Mouse (Mus musculus) adrenal gland, postnatal 25 days (tissue): ENCODE data around the gene 4930447C04Rik. TPM values are rescaled to one million over a fixed set of nuclear protein-coding genes. Genes with fewer than 3 reads are reported as not detected.

Source experiments
- DNase-seq: peaks from one replicate; pipeline ENCODE4 v3.0.0; 2021; ENCODE audit warnings: mixed read lengths
- total RNA-seq: library from RNA; stranded (reverse); gene quantifications from 2 replicates; pipeline ENCODE4 v1.2.3, GENCODE M21; 2021

The 4930447C04Rik gene
- total RNA-seq, 1 experiment from 2014 or later = 0.61 TPM

DNA sequence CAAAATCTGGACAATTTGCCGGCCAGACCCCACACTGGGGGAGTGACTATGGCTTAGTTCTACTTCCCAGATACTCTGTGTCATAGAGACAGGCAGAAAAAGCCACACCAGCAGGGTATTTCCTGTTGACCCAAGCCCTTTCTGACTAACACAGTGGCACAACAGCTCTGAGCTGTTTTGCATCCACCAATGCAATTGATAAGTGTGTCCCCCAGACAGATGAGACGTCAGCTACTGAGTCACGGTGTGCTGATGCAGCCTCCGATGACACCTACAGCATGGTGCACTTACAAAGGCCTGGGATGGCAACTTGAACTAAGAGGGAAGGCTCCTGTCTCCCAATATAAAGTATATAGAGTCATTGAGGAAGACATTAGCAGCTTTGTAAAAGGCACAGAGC is 103.3 kb downstream of the 4930447C04Rik start:
- no peak for DNase-seq

DNA sequence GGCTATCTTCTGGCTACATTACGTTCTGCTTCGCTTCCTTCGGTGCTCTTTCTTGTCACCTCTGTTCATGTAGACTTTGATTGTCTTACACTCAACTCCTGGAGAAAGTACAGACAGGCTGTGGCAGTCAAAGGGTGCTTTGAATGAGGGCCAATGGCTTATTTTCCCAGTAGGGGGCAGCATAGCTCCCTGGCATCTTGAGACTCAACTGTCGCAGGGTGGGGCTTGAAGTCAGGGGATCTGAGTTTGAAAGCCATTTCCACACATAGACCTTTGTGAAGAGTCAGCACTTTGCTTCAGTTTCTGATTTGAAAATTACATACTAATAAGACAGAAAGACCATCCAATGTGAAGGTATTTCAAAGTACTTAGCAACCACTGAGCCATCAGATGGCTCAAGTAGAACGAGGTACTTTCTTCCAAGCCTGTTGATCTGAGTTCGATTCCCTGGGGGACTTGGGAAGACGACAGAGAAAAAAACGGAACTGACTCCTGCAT is 105.0 kb downstream of the 4930447C04Rik start:
- DNase-seq = no peak

DNA sequence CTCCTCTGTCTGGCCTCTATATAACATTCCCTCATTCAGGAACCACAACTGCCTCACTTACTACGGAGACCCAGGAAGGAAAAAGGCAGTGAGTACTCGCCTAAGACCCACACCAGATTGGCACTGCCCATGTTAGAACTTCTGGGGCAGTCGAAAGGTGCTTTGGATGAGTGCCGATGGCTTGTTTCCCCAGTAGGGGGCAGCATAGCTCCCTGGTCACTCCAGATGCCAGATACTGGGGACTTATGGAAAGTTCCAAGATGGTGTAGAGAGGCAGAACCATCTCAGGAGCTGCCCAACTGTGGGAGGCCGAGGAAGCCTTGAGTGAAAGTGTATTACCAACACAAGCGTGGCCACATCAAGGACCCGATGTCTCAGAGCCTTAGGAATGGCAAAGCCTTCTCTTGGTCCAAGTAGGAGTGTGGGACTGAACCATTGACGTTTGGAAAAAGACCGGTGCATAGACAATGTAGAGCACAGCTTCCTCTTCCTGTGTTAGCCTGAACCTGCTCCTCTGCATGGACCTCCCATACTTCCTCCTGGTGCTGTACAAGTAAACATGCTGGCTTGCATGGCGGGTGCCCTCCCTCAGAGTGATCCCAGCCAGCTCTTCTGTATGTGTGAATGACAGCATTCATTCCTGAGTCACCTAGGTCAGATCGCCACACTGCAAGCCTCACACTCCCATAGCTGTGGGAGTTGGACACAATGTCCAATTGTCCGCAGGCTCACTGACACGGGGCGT is 105.6 kb downstream of the 4930447C04Rik start:
- peak; percentile 20 for DNase-seq

DNA sequence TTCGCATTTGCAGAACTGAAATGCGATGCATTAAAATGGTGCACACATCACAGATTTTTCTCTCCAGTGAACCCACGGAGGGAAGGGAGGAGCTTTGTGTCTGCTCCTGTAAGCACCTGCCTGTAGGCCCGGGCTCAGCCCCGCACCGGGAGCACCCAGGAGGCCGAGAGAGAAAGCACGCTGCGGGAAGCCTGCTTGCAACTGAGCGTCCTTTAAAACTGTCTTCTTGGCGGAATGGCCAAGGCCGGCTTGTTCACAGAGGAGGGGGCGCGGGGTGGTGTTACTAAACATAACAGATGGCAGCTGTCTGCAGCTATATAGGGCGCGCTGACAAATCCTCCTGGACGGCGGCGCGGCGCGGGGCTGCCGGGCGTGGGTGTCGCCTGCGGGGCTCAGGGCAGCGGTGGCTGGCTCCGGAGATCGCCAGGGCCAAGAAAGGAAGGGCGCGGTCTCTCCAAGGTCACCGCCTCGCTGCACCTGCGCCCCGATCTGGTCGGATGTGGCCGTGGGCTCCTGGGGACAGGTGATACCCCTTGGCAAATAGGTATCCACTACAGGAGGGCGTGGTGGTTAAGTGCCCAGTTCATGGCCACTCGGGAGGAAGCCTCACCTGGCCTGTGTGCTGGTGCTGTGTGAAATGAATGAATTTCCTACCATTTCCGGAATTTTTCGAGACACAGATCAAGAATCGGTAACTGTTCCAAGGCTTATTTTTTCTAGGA is 108.7 kb downstream of the 4930447C04Rik start:
- DNase-seq = peak; percentile 54

Other genes starting within 250 kb of the 4930447C04Rik start
- 271 and 295 TPM in 2 replicates for gene Ppm1a, start 183.3 kb downstream of the 4930447C04Rik start, total RNA-seq
- not detected in 2 replicates for gene Six6, start 882 bp downstream of the 4930447C04Rik start, total RNA-seq
- 1.6 and 4.2 TPM in 2 replicates for gene Six1, start 113.1 kb upstream of the 4930447C04Rik start, total RNA-seq
- 1.2 and 1.3 TPM in 2 replicates for gene Six4, start 172.7 kb upstream of the 4930447C04Rik start, total RNA-seq
- gene Mnat1, start 182.9 kb upstream of the 4930447C04Rik start, total RNA-seq = 15.6 and 28.4 TPM in 2 replicates